In the genomic region with DNA sequence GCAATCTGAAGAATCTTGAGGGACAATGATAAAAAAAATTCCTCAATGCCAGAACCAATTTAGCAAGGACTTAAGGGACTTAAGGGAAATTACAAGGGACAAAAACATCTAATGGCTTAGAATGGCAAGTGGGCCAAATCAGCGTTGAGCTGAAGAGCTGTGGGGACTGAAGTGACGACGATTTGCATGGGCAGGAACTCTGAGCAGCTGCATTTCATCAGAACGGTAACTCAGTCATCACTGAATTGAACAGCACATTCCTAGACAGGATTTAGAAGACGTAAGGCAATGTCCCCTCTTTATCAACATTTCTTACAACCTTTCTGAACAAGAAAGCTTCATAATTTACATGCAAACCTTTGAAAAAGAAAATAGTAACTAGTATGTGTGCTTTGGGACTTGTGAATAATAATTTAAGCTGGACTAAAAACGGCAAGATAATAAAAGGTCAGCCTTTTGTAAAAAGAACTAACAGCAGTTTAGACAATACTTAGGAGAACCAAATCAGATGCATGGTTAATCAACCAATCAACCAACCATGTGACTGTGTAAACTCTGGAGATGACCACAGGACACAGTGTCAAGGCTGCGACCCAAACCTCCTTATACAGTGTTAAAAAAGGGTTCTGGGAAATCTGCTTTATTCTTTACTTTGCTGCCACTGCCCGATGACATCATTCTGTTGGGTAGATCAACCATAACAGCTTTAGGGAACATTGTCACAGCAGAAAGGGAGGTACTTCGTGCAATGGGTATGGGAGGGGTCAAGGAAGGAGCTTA, we compare ENCODE assay signal across 24 mouse cellular contexts.
DNase-seq lines count a peak whose midpoint lies in the region; ATAC-seq and TF ChIP-seq lines count a peak whose summit lies in the region.
"Had no signal": no experiment of that assay in that cellular context is flagged by ENCODE, and none has a peak within 500 bp of the region (broad histone marks: within the 10 kb centered on the region; RNA-seq: fewer than 3 reads in every experiment).

No protein-coding gene starts in this region.

- no peak overlapping the region for H3K4me3 ChIP-seq in kidney, adult 2 months (ENCODE audit: insufficient read depth, low read depth, low read length)
- H3K4me3 ChIP-seq in layer of hippocampus, adult 2 months = no peak overlapping the region
- no peak overlapping the region for H3K4me3 ChIP-seq in midbrain, embryonic 15.5 days
- no peak overlapping the region for H3K4me3 ChIP-seq in midbrain, embryonic 16.5 days (ENCODE audit: low read depth, low read length)
- H3K4me3 ChIP-seq: forebrain, embryonic 13.5 days; heart, embryonic 12.5 days; hindbrain, embryonic 15.5 days; intestine, embryonic 15.5 days; limb, embryonic 10.5 days; liver, embryonic 15.5 days; megakaryocyte, embryonic 14.5 days had no signal

- no peak for TF ChIP-seq CTCF in kidney, adult 2 months (conservative IDR thresholded peaks at IDR 0.05; ENCODE audit: insufficient read depth, insufficient read length, low read depth, low read length)
- no peak for TF ChIP-seq CTCF in layer of hippocampus, adult 2 months (conservative IDR thresholded peaks at IDR 0.05)

- peaks cover 8% of the 10 kb centered on the region for H3K36me3 ChIP-seq in kidney, adult 2 months (ENCODE audit: control insufficient read depth, insufficient read depth, low read length)
- peaks cover 22% of the 10 kb centered on the region for H3K36me3 ChIP-seq in midbrain, embryonic 15.5 days (replicated peaks)
- H3K36me3 ChIP-seq in midbrain, embryonic 16.5 days (ENCODE audit: control insufficient read depth, insufficient read depth, low read length) = peaks cover 39% of the 10 kb centered on the region
- H3K36me3 ChIP-seq: liver, embryonic 15.5 days had no signal

- DNase-seq in kidney, adult 2 months = peak; percentile 50
- DNase-seq in kidney, postnatal 14 days = no peak
- no peak for DNase-seq in layer of hippocampus, adult 2 months (ENCODE audit: low spot score in 2 of 2)
- DNase-seq in layer of hippocampus, adult 8-10 months (ENCODE audit: low spot score in 2 of 2) = no peak
- peak; percentile 6 for DNase-seq in retina, postnatal 1 day
- DNase-seq in adrenal gland, postnatal 25 days = no peak
- DNase-seq: adrenal gland, postnatal 10 days; cerebellum, adult 9-10 months; gastrocnemius, postnatal 10 days; heart, postnatal 14 days; liver; lung, postnatal 14 days; right cerebral cortex, postnatal 14 days; spleen, adult 18-20 months; thymus, postnatal 14 days had no signal

- H3K9me3 ChIP-seq in midbrain, embryonic 15.5 days = no peaks in the 10 kb centered on the region
- no peaks in the 10 kb centered on the region for H3K9me3 ChIP-seq in midbrain, embryonic 16.5 days (replicated peaks; ENCODE audit: control insufficient read depth, low read length, poor library complexity, severe bottlenecking)
- H3K9me3 ChIP-seq: forebrain, embryonic 13.5 days; heart, embryonic 12.5 days; hindbrain, embryonic 15.5 days; intestine, embryonic 15.5 days; limb, embryonic 10.5 days; liver, embryonic 15.5 days had no signal

- peaks cover 6% of the 10 kb centered on the region; the same call in 1 of the 2 replicates for H3K4me1 ChIP-seq in kidney, adult 2 months (ENCODE audit: control insufficient read depth, insufficient read depth, low read length)
- H3K4me1 ChIP-seq in midbrain, embryonic 15.5 days = no peaks in the 10 kb centered on the region
- no peaks in the 10 kb centered on the region for H3K4me1 ChIP-seq in midbrain, embryonic 16.5 days (ENCODE audit: control insufficient read depth, insufficient read depth, low read length)
- H3K4me1 ChIP-seq: forebrain, embryonic 13.5 days; heart, embryonic 12.5 days; hindbrain, embryonic 15.5 days; intestine, embryonic 15.5 days; limb, embryonic 10.5 days; liver, embryonic 15.5 days; megakaryocyte, embryonic 14.5 days had no signal

- 40% methylated on average over 9 of the region's 9 CpGs for whole genome bisulfite sequencing in kidney, adult 2 months
- WGBS in midbrain, embryonic 15.5 days = 50% methylated on average over 9 of the region's 9 CpGs
- WGBS in midbrain, embryonic 16.5 days = 53% methylated on average over 9 of the region's 9 CpGs

- 0 out of 2 replicates have a peak, but pooled peaks have one; percentile 25 for ATAC-seq in midbrain, embryonic 15.5 days (replicated peaks)
- no peak for ATAC-seq in midbrain, embryonic 16.5 days
- ATAC-seq: forebrain, embryonic 13.5 days; intestine, embryonic 15.5 days had no signal

- H3K9ac ChIP-seq in midbrain, embryonic 15.5 days = no peak overlapping the region
- H3K9ac ChIP-seq in midbrain, embryonic 16.5 days (ENCODE audit: low read depth, low read length) = no peak overlapping the region
- H3K9ac ChIP-seq: forebrain, embryonic 13.5 days; heart, embryonic 12.5 days; hindbrain, embryonic 15.5 days; intestine, embryonic 15.5 days; liver, embryonic 15.5 days had no signal

- H3K27ac ChIP-seq in kidney, adult 2 months (ENCODE audit: insufficient read depth, low read depth, low read length) = peak overlapping the region; percentile 86
- peak overlapping the region; percentile 48; the same call in 1 of the 2 replicates for H3K27ac ChIP-seq in layer of hippocampus, adult 2 months
- no peak overlapping the region for H3K27ac ChIP-seq in midbrain, embryonic 15.5 days
- H3K27ac ChIP-seq in midbrain, embryonic 16.5 days (ENCODE audit: low read length) = no peak overlapping the region
- H3K27ac ChIP-seq: forebrain, embryonic 13.5 days; hindbrain, embryonic 15.5 days; intestine, embryonic 15.5 days; limb, embryonic 10.5 days; liver, embryonic 15.5 days had no signal

- no peak for TF ChIP-seq POLR2A in kidney, adult 2 months (IDR thresholded peaks at IDR 0.05; ENCODE audit: low read depth, low read length)

- no peak overlapping the region for H3K4me2 ChIP-seq in midbrain, embryonic 15.5 days
- no peak overlapping the region for H3K4me2 ChIP-seq in midbrain, embryonic 16.5 days (ENCODE audit: low read length)
- H3K4me2 ChIP-seq: forebrain, embryonic 13.5 days; heart, embryonic 12.5 days; hindbrain, embryonic 15.5 days; intestine, embryonic 15.5 days; liver, embryonic 15.5 days had no signal

- no peaks in the 10 kb centered on the region for H3K27me3 ChIP-seq in kidney, adult 2 months (replicated peaks; ENCODE audit: control insufficient read depth, insufficient read depth, low read length)
- no peaks in the 10 kb centered on the region for H3K27me3 ChIP-seq in midbrain, embryonic 15.5 days (replicated peaks)
- H3K27me3 ChIP-seq in midbrain, embryonic 16.5 days (ENCODE audit: control insufficient read depth, insufficient read depth, low read depth, low read length) = no peaks in the 10 kb centered on the region
- H3K27me3 ChIP-seq: forebrain, embryonic 13.5 days; heart, embryonic 12.5 days; hindbrain, embryonic 15.5 days; intestine, embryonic 15.5 days; liver, embryonic 15.5 days; megakaryocyte, embryonic 14.5 days had no signal

Comparison
In these comparisons a context has a peak if more than half of its experiments do, and no peak if none do; other contexts are left out.
1. DNase-seq: peak in kidney, adult 2 months (single experiment) and retina, postnatal 1 day (single experiment); none in kidney, postnatal 14 days (single experiment), layer of hippocampus, adult 2 months (0 of 2), layer of hippocampus, adult 8-10 months (0 of 2) and adrenal gland, postnatal 25 days (single experiment).
2. H3K27ac ChIP-seq: peak in kidney, adult 2 months (single experiment) and layer of hippocampus, adult 2 months (single experiment); none in midbrain, embryonic 15.5 days (single experiment) and midbrain, embryonic 16.5 days (single experiment).